Comparison of ENCODE assay signal across 24 mouse cellular contexts in the genomic region with DNA sequence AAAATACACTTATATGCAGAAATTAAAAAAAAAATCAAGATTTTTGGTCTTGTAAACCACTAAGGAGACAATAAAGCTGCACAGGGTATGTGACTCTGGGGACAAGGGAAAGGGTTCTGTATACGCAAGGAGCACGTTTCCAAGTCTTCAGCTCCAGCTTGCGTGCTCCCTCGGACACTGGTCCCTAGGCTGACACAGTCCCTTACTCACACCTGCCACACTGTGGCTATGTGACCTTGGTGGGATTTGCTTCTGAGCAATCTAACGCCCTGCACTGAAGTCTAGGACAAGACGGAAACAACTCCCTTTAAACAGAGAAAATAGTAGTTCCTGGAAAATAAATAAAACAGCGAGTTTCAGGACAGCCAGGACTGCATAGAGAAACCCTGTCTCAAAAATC.
DNase-seq lines count a peak whose midpoint lies in the region; ATAC-seq and TF ChIP-seq lines count a peak whose summit lies in the region.
"Had no signal": no experiment of that assay in that cellular context is flagged by ENCODE, and none has a peak within 500 bp of the region (broad histone marks: within the 10 kb centered on the region; RNA-seq: fewer than 3 reads in every experiment).

No protein-coding gene starts in this region.

- no peak for DNase-seq in heart, embryonic 10.5 days (ENCODE audit: low spot score)
- DNase-seq in heart, postnatal 0 days (ENCODE audit: low spot score), result no peak
- no peak for DNase-seq in heart, adult 2 months
- peak; percentile 7 for DNase-seq in ES-CJ7 (ENCODE audit: low read depth, low spot score)
- DNase-seq in lung, postnatal 10 days, result no peak
- DNase-seq: adrenal gland, postnatal 14 days; cerebellum, adult 11-12 months; cerebellum, adult 8-10 months; cerebellum, postnatal 25 days; forebrain, postnatal 0 days; gastrocnemius, adult 2 months; gastrocnemius, postnatal 14 days; heart, adult 18-20 months; kidney, adult 2 months had no signal

- no peak overlapping the region for H3K4me3 ChIP-seq in heart, embryonic 10.5 days
- no peak overlapping the region for H3K4me3 ChIP-seq in heart, embryonic 11.5 days (ENCODE audit: low read depth, low read length)
- H3K4me3 ChIP-seq in heart, postnatal 0 days (ENCODE audit: low read depth, low read length), result no peak overlapping the region
- H3K4me3 ChIP-seq in heart, adult 2 months, result no peak overlapping the region
- H3K4me3 ChIP-seq: embryonic facial prominence, embryonic 12.5 days; embryonic facial prominence, embryonic 15.5 days; gastrocnemius, adult 2 months; hindbrain, embryonic 10.5 days had no signal

- TF ChIP-seq CTCF in heart, postnatal 0 days (IDR thresholded peaks at IDR 0.05; ENCODE audit: low read depth), result peak; percentile 15; the same call in 1 of the 2 replicates
- TF ChIP-seq CTCF in heart, adult 2 months (IDR thresholded peaks at IDR 0.05), result no peak

- no peak overlapping the region for H3K4me2 ChIP-seq in heart, embryonic 11.5 days
- no peak overlapping the region for H3K4me2 ChIP-seq in heart, postnatal 0 days (ENCODE audit: low read depth, low read length)
- H3K4me2 ChIP-seq: embryonic facial prominence, embryonic 12.5 days; embryonic facial prominence, embryonic 15.5 days; hindbrain, embryonic 14.5 days had no signal

- ATAC-seq in heart, embryonic 11.5 days (replicated peaks; ENCODE audit: insufficient number of reproducible peaks, low FRiP score, low TSS enrichment), result no peak
- no peak for ATAC-seq in heart, postnatal 0 days (ENCODE audit: insufficient read depth, low read depth)
- ATAC-seq: CD4-positive, CD25-positive, alpha-beta regulatory T cell, adult 4 months; forebrain, embryonic 14.5 days; forebrain, postnatal 0 days; intestine, postnatal 0 days; Patski had no signal

- H3K27ac ChIP-seq in heart, embryonic 10.5 days, result 0 out of 2 replicates have a peak overlapping the region, but pooled peaks have one; percentile 4
- no peak overlapping the region for H3K27ac ChIP-seq in heart, embryonic 11.5 days (ENCODE audit: low read depth, low read length)
- H3K27ac ChIP-seq in heart, postnatal 0 days (ENCODE audit: low read depth), result no peak overlapping the region
- no peak overlapping the region for H3K27ac ChIP-seq in heart, adult 2 months
- H3K27ac ChIP-seq: embryonic facial prominence, embryonic 12.5 days; embryonic facial prominence, embryonic 15.5 days; gastrocnemius, adult 2 months; hindbrain, embryonic 10.5 days; hindbrain, embryonic 14.5 days had no signal

- peaks cover 31% of the 10 kb centered on the region for H3K4me1 ChIP-seq in heart, embryonic 10.5 days
- peaks cover 15% of the 10 kb centered on the region for H3K4me1 ChIP-seq in heart, embryonic 11.5 days (ENCODE audit: control insufficient read depth, insufficient read depth, low read length)
- H3K4me1 ChIP-seq in heart, postnatal 0 days (ENCODE audit: control insufficient read depth, insufficient read depth), result peaks cover 26% of the 10 kb centered on the region
- peaks cover 3% of the 10 kb centered on the region; the same call in 1 of the 2 replicates for H3K4me1 ChIP-seq in heart, adult 2 months (ENCODE audit: control insufficient read depth, insufficient read depth, low read length)
- H3K4me1 ChIP-seq: embryonic facial prominence, embryonic 12.5 days; embryonic facial prominence, embryonic 15.5 days; hindbrain, embryonic 10.5 days had no signal

- H3K9me3 ChIP-seq in heart, embryonic 10.5 days, result no peaks in the 10 kb centered on the region
- H3K9me3 ChIP-seq in heart, embryonic 11.5 days (replicated peaks; ENCODE audit: control insufficient read depth, low read length), result no peaks in the 10 kb centered on the region
- H3K9me3 ChIP-seq in heart, postnatal 0 days (replicated peaks; ENCODE audit: control insufficient read depth, low read length), result no peaks in the 10 kb centered on the region
- H3K9me3 ChIP-seq: embryonic facial prominence, embryonic 12.5 days; embryonic facial prominence, embryonic 15.5 days; G1E; hindbrain, embryonic 10.5 days had no signal

- H3K79me2 ChIP-seq in heart, adult 2 months (replicated peaks; ENCODE audit: control insufficient read depth, insufficient read depth, low read length), result no peaks in the 10 kb centered on the region

- H3K9ac ChIP-seq in heart, embryonic 11.5 days (ENCODE audit: low read depth, low read length), result no peak overlapping the region; the same call in 1 of the 2 replicates
- no peak overlapping the region for H3K9ac ChIP-seq in heart, postnatal 0 days (replicated peaks; ENCODE audit: low read depth, low read length)
- H3K9ac ChIP-seq in heart, adult 2 months (ENCODE audit: low read depth, low read length), result no peak overlapping the region
- H3K9ac ChIP-seq: embryonic facial prominence, embryonic 12.5 days; embryonic facial prominence, embryonic 15.5 days; forebrain, postnatal 0 days; hindbrain, embryonic 14.5 days had no signal

- TF ChIP-seq POLR2A in heart, adult 2 months (IDR thresholded peaks at IDR 0.05; ENCODE audit: insufficient read depth, low read depth, low read length), result no peak

- no peaks in the 10 kb centered on the region for H3K27me3 ChIP-seq in heart, embryonic 10.5 days (ENCODE audit: insufficient read depth, poor library complexity, severe bottlenecking)
- no peaks in the 10 kb centered on the region for H3K27me3 ChIP-seq in heart, embryonic 11.5 days (ENCODE audit: control insufficient read depth, insufficient read depth, low read length)
- H3K27me3 ChIP-seq in heart, postnatal 0 days (ENCODE audit: control insufficient read depth, insufficient read depth, low read length), result no peaks in the 10 kb centered on the region
- no peaks in the 10 kb centered on the region for H3K27me3 ChIP-seq in heart, adult 2 months (ENCODE audit: control insufficient read depth, insufficient read depth, low read length)
- H3K27me3 ChIP-seq: embryonic facial prominence, embryonic 12.5 days; embryonic facial prominence, embryonic 15.5 days; Patski had no signal

- no peak for TF ChIP-seq EP300 in heart, postnatal 0 days (IDR thresholded peaks at IDR 0.05; ENCODE audit: low read depth)
- no peak for TF ChIP-seq EP300 in heart, adult 2 months (IDR thresholded peaks at IDR 0.05; ENCODE audit: insufficient read depth, low read depth, low read length)

- WGBS in heart, embryonic 10.5 days, result 68% methylated on average over 7 of the region's 7 CpGs
- WGBS in heart, embryonic 11.5 days (ENCODE audit: insufficient replicate concordance), result 70% methylated on average over 7 of the region's 7 CpGs
- WGBS in heart, postnatal 0 days, result 64% methylated on average over 7 of the region's 7 CpGs
- 92% methylated on average over 7 of the region's 7 CpGs for WGBS in heart, adult 2 months

- peaks cover 39% of the 10 kb centered on the region for H3K36me3 ChIP-seq in heart, embryonic 10.5 days
- H3K36me3 ChIP-seq in heart, embryonic 11.5 days (ENCODE audit: control insufficient read depth, insufficient read depth, low read length), result 0 out of 2 replicates have a peak, but pooled peaks cover under 1% of the 10 kb centered on the region
- peaks cover 29% of the 10 kb centered on the region; the same call in 1 of the 2 replicates for H3K36me3 ChIP-seq in heart, postnatal 0 days (replicated peaks; ENCODE audit: control insufficient read depth, insufficient read depth, low read length)
- peaks cover 13% of the 10 kb centered on the region for H3K36me3 ChIP-seq in heart, adult 2 months (ENCODE audit: control insufficient read depth, insufficient read depth, low read length)

- intact Hi-C loops in heart, adult 2 months (cut with DNase I), result no loop called here
